Mouse (Mus musculus) midbrain, postnatal 0 days (tissue): ENCODE measurements at regions not wholly inside any gene's neighbourhood (a gene's known extent, or its start where the extent isn't known, plus 50 kb on each side); places are given as distances from the start of the nearest gene placed in this dataset.
A peak's percentile ranks its signal among the peaks of the same experiment; 100 is the strongest.

Experiments used
- ATAC-seq: fragments of 200-750 bp; cut with Nextera tagmentation; 2 replicates; pipeline ENCODE4 v1.8.0; 2017; ENCODE audit warnings: moderate number of reproducible peaks, mild to moderate bottlenecking, moderate TSS enrichment, moderate library complexity; ENCODE audit not compliant: low FRiP score
- DNase-seq: peaks from one replicate; pipeline ENCODE4 v3.0.0-alpha.2; 2015; ENCODE audit warnings: low spot score
- H3K27ac ChIP-seq: fragments of 300-500 bp; sonication (generic); 2 replicates; pipeline ENCODE4 v1.5.1; 2014; ENCODE audit warnings: low read depth, mild to moderate bottlenecking, low read length, mixed read lengths
- H3K27me3 ChIP-seq: fragments of 300-500 bp; sonication (generic); 2 replicates; pipeline ENCODE4 v1.6.1; 2014; ENCODE audit warnings: low read length, control low read depth, mixed read lengths; ENCODE audit not compliant: insufficient read depth
- H3K36me3 ChIP-seq: fragments of 300-500 bp; sonication (generic); 2 replicates; pipeline ENCODE4 v1.6.1; 2014; ENCODE audit warnings: low read length, control low read depth, mixed read lengths; ENCODE audit not compliant: insufficient read depth
- H3K4me1 ChIP-seq: fragments of 300-500 bp; sonication (generic); 2 replicates; pipeline ENCODE4 v1.6.1; 2014; ENCODE audit warnings: mild to moderate bottlenecking, control low read depth, antibody characterized with exemption, low read length, mixed read lengths; ENCODE audit not compliant: insufficient read depth
- H3K4me2 ChIP-seq: fragments of 300-500 bp; sonication (generic); 2 replicates; pipeline ENCODE4 v1.6.1; 2014; ENCODE audit warnings: low read depth, mild to moderate bottlenecking, low read length, mixed read lengths; ENCODE audit not compliant: poor library complexity, severe bottlenecking
- H3K4me3 ChIP-seq: fragments of 300-500 bp; sonication (generic); 2 replicates; pipeline ENCODE4 v1.5.1; 2014; ENCODE audit warnings: low read depth, mild to moderate bottlenecking, low read length, moderate library complexity
- H3K9ac ChIP-seq: fragments of 300-500 bp; sonication (generic); replicated peaks from 2 replicates; pipeline ENCODE4 v1.6.1; 2014; ENCODE audit warnings: mild to moderate bottlenecking, low read length, moderate library complexity, mixed read lengths; ENCODE audit not compliant: poor library complexity, severe bottlenecking
- H3K9me3 ChIP-seq: fragments of 300-500 bp; sonication (generic); 2 replicates; pipeline ENCODE4 v1.6.1; 2016; ENCODE audit warnings: low read length, control low read depth
- CTCF ChIP-seq: IDR thresholded peaks from 2 replicates; pipeline ENCODE4 v1.5.1; 2016; ENCODE audit warnings: antibody characterized with exemption, mild to moderate bottlenecking
- WGBS: fragments of 180-500 bp; shearing (Covaris S2); extraction: QIAGEN DNeasy Blood & Tissue Kit; methylation state at CpG from one replicate; pipeline ENCODE4 v1.1.7; 2014; 5-methylcytosine and 5-hydroxymethylcytosine counted together

DNA sequence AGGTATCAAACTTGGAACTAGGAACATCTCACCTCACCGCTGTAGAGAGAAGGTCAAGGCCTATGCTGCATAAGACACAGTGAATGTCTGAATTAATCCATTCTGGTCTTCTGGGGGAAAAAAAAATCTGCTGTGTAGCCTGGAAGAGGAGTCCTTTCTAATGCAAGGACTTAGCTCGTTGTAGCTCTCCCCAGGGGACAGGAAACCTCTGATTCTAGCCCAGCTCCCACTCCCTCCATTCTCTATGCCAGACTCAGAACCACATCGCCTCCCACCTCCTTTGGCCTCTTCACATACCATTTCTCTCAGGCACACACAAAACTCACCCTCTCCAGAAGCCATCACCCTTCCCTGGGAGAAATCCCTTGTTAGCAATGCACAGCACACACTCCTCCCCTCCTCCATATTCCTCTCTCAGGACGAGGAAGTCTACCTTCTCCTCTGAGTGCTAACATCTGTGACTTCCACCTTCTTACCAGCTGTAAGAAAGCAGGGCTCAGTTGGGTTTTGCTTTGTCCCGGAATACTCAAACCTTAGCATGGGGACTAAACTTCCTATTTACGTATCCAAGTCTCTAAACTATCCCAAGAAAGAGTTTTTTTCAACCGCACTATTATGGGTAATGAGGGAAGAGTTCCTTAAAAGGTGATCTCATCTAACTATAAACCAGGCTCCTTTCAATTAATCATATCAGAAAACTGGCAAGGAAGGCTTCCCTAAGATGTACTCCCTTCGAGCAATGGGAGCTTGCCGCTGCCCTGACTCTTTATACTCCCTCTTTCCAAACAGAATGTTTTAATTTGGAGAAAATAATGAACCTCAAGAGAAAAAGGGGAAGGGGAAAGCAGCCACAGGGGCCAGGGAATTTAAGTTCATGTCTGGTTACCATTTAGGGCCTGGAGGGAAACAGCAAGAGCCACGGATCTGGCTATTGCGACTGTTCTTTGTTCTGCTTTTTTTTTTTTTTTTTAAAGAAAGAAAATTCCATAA is 167.2 kb upstream of the Dapk1 start:
- TF ChIP-seq CTCF = no peak

DNA sequence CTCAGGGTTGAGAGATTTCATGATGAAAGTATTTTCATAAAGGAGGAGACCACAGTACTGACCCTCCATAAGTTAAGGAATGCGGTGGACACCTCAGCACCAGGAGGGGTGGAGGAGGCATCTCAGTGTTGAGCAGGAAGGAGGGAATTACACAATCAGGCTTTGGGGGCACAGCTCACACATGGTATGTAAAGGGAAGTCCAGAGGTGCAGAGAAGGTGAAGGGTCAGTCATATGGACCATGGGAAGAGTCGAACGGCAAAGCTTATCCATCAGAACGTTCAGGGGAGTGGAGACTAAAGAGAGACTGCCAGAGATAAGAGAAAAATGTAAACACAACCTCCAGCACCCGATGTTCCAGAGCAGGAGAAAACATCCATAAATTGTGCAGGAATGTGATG is 166.4 kb upstream of the Dapk1 start:
- WGBS = 80% methylated on average over 5 of the region's 5 CpGs
- Histone ChIP-seq H3K9me3 (no peaks in the 10 kb centered on the region), H3K4me1 (no peaks in the 10 kb centered on the region), H3K4me3 (no peak overlapping the region), H3K36me3 (no peaks in the 10 kb centered on the region), H3K27ac (no peak overlapping the region), H3K27me3 (no peaks in the 10 kb centered on the region), H3K9ac (no peak overlapping the region), H3K4me2 (no peak overlapping the region)
- no peak for DNase-seq
- no peak for ATAC-seq
- no peak for TF ChIP-seq CTCF

More for the DNA sequence above, 167.2 kb upstream of the Dapk1 start:
- Histone ChIP-seq H3K36me3 (no peaks in the 10 kb centered on the region), H3K27me3 (no peaks in the 10 kb centered on the region), H3K4me1 (no peaks in the 10 kb centered on the region), H3K27ac (no peak overlapping the region), H3K4me3 (no peak overlapping the region), H3K4me2 (no peak overlapping the region), H3K9ac (no peak overlapping the region), H3K9me3 (no peaks in the 10 kb centered on the region)
- ATAC-seq (no peak), DNase-seq (no peak)
- WGBS = 62% methylated on average over 11 of the region's 11 CpGs

DNA sequence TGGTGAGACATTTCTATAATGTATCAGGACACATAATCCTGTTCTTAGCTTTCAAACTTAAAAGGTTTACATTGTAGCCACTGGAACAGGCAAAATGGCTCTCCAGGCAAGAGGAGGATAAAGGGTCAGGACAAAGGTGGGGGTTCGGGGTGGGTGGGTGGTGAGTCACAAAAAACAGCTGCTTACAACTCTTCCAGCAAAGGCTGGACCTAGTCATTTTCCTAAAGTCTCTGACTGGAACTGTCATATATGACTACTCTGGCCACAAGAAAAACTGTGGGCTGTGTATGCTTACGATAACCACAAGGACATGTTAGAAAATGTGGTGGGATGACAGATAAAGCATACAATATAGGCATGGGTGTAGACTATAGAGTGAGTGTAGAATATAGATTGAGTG is 163.6 kb upstream of the Dapk1 start:
- DNase-seq (no peak), ATAC-seq (no peak)
- Histone ChIP-seq H3K4me2 (no peak overlapping the region), H3K9ac (no peak overlapping the region), H3K27me3 (no peaks in the 10 kb centered on the region), H3K4me1 (no peaks in the 10 kb centered on the region), H3K9me3 (no peaks in the 10 kb centered on the region), H3K36me3 (no peaks in the 10 kb centered on the region), H3K27ac (no peak overlapping the region), H3K4me3 (no peak overlapping the region)
- 93% methylated on average over 2 of the region's 2 CpGs for WGBS
- TF ChIP-seq CTCF = no peak

DNA sequence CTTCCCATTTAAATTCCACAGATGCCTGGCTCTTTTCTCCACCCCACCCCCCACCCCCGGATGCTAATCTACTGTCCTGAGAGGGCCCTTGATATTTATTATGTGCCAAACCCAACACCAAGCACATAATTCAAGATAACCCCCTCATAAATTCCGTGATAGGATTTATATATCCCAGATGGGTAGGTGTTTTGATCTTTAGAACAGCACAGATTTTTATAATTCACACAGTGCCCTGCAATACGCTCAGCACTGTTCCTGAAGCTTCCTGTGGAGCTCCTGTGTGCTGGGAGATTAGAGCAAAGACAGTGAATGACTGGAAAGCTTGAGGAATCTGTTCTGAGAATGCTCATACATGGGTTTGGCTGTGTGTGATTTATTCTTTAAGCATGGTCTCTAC is 161.2 kb upstream of the Dapk1 start:
- H3K27ac ChIP-seq = no peak overlapping the region
- no peak overlapping the region for H3K4me3 ChIP-seq
- no peak for TF ChIP-seq CTCF
- ATAC-seq = no peak
- H3K9ac ChIP-seq = no peak overlapping the region
- no peaks in the 10 kb centered on the region for H3K36me3 ChIP-seq
- 45% methylated on average over 3 of the region's 3 CpGs for WGBS
- no peaks in the 10 kb centered on the region for H3K4me1 ChIP-seq
- H3K27me3 ChIP-seq = no peaks in the 10 kb centered on the region
- no peak overlapping the region for H3K4me2 ChIP-seq
- H3K9me3 ChIP-seq = no peaks in the 10 kb centered on the region
- no peak for DNase-seq

DNA sequence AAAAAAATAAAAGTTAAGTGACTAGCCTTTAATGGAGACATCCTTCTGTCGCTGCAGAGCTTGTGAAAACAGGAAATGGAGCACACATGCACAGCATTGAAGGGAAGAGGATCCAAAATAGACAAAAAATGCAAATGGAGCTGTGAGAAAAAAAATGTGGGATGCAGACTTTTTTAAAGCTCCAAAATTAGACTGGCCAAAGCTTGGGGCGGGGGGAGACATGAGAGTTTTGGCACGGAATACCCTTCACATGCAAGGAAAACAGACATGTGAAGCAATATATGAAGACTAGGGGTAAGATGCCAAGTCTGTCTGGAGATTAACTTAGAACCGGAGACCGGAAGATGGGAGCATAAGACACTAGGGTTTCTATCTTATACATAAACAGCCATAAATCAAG is 156.6 kb upstream of the Dapk1 start:
- Histone ChIP-seq H3K9ac (no peak overlapping the region), H3K4me3 (no peak overlapping the region), H3K4me1 (no peaks in the 10 kb centered on the region), H3K27me3 (no peaks in the 10 kb centered on the region), H3K27ac (no peak overlapping the region), H3K36me3 (no peaks in the 10 kb centered on the region), H3K9me3 (no peaks in the 10 kb centered on the region), H3K4me2 (no peak overlapping the region)
- WGBS = 84% methylated on average over 5 of the region's 5 CpGs
- TF ChIP-seq CTCF = no peak
- no peak for ATAC-seq
- no peak for DNase-seq

DNA sequence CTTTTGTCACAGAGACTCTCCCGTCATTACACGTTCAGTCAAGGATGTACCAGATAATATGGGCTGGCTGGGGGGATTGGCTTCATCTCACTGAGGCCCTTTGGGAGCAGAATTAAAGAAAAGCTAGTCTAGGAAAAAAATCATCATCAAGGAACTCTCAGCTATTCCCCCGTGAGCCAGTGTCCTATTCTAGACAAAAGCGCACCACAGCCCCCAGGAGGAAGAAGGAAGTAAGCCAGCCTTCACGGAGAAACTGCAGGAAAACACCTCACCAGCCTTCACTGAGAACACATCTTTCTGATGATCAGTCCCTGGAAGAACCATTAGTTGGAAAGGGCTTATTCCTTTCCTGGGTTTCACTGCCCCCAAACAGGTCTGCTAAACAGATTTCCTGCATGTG is 154.8 kb upstream of the Dapk1 start:
- Histone ChIP-seq H3K4me2 (no peak overlapping the region), H3K9ac (no peak overlapping the region), H3K4me1 (no peaks in the 10 kb centered on the region), H3K9me3 (no peaks in the 10 kb centered on the region), H3K27ac (no peak overlapping the region), H3K36me3 (no peaks in the 10 kb centered on the region), H3K4me3 (no peak overlapping the region), H3K27me3 (no peaks in the 10 kb centered on the region)
- peak; percentile 63 for TF ChIP-seq CTCF
- DNase-seq (peak; percentile 63), ATAC-seq (no peak)
- 62% methylated on average over 5 of the region's 5 CpGs for WGBS
